Mouse (Mus musculus) telencephalon, adult 2 months (tissue): ENCODE results near the gene Bex6.
"Not testable (repeated sequence)": the region's sequence is repeated elsewhere in the genome, so short reads cannot be mapped to it uniquely, and the experiment has no call there.

Source experiments
- DNase-seq: peaks from one replicate; pipeline ENCODE4 v3.0.0-alpha.2; 2011; ENCODE audit warnings: low read depth, low spot score

Gene Bex6

DNA sequence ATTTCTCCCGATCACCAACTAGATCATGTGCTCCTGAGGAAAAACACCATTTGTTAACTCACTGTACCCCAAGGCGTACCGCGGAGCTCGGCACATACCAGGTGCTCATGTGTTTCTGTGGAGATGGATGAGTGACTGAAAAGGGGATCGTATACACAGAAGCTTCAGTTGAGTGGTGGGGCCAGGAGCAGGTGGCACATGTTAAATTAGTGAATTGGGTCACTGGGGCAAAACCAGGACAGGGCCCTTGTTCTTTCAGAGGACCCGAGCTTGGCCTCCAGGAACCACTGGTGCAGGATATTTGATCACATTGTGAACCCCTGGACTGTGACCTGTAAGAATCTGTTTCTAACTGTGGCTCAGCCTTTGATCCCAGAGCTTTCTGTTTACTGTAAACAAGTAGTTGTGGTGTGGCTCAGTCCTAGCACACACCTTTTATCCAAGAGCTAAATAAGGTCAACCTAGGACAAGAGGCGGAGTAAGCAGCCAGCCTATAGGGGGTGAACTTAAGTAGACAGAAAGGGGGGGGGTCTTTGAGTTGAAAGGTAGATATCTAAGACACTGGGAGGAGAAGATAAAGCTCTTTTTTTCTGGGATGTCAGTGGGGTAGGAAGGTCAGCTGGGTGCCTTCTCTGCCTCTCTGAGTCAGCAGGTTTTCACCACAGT lies 5.2 kb upstream of the Bex6 start:
- no peak for DNase-seq

DNA sequence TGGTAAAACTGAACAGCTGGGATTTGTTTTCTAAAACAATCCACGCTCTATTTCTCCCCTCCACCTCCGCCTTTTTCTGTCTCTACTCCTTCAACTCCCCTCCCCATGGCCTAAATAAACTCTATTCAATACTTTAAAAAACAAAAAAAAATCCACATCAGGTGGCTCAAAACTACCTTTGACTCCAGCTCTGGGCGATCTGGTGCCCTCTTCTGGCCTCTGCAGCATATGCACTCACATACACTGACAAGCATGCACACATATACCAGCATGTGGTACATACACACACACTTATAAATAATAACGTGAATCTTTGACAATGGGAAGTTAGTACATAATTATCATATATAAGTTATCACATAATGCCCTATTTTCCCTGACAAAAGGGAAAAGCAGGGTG lies 4.6 kb upstream of the Bex6 start:
- no peak for DNase-seq

DNA sequence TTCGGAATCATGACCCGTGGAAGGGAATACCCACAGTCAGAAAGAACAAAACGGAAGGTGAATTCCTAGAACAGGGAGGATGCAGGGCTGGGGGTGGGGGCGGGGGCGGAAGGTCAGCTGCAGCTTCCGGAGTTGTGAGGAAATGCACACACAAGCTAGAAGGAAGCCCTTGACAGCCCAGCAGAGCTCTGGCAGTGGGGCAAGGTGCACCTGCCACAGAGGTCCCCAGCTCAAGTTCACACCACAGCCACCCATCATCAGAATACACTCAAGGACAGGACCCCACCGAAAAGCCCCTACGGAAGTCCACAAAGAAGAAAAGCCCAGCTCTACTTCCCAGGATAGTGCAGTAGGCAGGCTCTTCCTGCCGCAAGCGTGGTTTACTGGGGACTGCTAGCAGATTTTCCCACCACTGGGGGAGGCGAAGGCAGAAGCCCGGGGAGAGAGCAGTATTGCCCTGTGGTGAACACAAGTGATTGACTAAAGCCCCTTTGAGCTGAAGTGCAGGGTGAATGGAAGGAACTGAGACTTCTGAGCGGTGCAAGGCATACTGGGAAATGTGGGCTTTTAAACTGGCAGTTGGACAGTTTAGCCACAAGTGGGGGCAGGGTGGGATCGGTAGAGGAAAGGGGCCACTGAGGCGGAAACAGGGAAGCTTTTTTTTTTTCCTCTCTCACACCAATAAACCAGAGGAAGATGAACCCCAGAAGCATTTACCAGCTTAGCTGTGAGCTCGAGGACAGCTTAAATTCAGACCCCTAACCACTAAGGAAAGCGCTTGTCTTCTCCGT lies 2.5 kb upstream of the Bex6 start:
- DNase-seq: no peak

GRCm38 (mm10) chr16:32186056-32186455 lies 6.4 kb downstream of the Bex6 start:
- no peak for DNase-seq

GRCm38 (mm10) chr16:32189109-32189508 lies 9.5 kb downstream of the Bex6 start:
- DNase-seq: no peak

DNA sequence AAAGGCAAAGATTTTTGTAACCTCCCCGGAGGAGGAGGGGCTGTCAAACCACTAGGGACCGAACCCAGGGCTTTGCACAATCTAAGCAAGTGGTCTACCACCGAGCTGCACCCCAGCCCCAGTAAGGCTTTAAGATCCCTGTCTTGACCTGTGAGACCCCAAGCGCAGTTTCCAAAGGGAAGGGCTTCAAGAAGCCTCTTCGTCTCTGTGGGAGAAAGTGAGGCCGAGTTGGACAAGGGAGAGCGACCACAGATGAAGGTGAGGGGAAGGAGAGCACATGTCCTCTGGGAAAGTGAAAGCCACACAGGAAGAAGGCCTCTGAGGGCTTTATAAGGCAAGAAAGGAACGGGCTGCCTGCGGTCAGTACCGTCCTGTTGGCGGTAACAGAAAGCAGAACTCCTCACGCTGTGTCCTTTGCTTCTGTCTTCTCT lies 10.4 kb downstream of the Bex6 start:
- DNase-seq: peak; percentile 36

DNA sequence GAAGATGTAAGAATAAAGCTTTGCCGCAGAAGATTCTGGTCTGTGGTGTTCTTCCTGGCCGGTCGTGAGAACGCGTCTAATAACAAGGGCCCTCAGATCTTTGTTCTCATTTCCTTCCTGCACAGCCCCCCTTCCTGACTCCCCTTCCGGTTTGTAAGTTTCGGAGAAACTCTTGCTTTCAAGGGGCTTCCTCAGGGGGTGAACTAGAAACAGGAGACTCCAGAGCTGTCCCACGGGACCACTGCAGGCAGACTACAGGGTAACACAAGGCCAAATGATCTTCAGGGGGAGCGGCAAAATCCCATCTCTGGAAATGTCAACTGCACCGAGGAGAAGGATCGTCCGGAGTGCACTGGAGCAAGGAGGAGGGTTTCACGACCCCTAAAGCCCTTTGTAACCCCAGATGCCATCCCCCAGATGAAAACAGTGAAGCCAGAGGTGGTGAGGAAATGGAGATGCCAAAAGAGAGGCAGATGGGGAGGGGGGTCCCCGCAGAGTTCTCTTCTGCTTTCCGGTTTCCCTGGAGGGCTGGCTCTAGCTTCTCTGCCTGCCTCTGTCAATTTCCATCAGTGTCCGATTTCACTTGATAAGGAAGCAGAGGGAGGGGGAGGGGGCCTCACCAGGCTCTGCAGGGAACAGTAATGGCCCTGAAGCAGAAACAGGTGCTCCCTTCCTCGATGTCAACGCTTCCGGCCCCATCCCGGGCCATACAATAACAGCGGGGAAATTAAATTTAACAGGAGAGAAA lies 20.8 kb downstream of the Bex6 start:
- no peak for DNase-seq

- no peak for DNase-seq
Measured at GRCm38 (mm10) chr16:32201004-32201325, 21.3 kb downstream of the Bex6 start.

GRCm38 (mm10) chr16:32202681-32203080 lies 23.1 kb downstream of the Bex6 start:
- DNase-seq: peak; percentile 33

DNA sequence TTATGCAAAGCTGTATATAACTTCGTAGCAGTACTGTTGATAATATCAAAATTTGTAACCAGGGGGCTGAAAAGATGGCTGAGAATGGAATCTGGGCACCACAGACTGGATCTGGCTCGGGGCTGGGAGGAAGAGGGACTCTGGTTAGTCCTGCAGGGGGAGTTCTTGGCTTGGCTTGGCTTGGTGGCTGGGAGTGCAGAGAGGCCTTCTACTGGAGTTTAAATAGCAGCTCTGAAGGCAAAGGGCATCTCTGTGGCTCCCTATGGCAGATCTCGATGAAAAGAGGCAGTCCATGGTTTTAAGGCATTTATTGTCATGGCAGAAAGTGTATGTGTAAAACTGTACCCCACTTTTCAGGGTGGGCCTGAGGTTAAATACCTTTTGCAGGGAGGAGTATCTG lies 25.3 kb downstream of the Bex6 start:
- no peak for DNase-seq

DNA sequence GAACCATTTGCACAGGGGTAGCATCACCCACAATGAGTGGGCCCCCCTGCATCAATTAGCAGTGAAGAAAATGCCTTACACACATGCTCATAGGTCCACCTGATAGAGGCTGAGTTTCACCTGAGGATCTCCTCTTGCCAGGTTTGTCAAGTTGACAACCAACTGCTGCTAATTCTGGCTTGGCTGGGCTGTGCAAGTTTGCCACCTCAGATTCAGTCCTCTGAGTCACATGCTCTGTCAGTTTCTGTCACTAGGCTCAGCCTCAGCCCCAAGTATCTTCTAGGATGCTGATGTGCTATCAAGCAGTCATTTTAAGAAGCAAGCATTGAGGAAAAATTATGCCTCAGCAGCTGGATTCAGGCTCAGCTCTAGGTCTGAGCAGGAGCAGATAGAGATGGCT lies 34.5 kb downstream of the Bex6 start:
- DNase-seq: no peak

- peak; percentile 85 for DNase-seq
Measured at GRCm38 (mm10) chr16:32214804-32215576, 35.4 kb downstream of the Bex6 start.

- DNase-seq: no peak
Measured at GRCm38 (mm10) chr16:32221803-32222202, 42.2 kb downstream of the Bex6 start.

GRCm38 (mm10) chr16:32222399-32222798 lies 42.8 kb downstream of the Bex6 start:
- no peak for DNase-seq

GRCm38 (mm10) chr16:32232050-32232449 lies 52.4 kb downstream of the Bex6 start:
- not testable (repeated sequence) for DNase-seq
